Mouse (Mus musculus): ENCODE data around the gene Olfr506. TPM values are rescaled to one million over a fixed set of nuclear protein-coding genes. Genes with fewer than 3 reads are reported as not detected.
"Not testable (repeated sequence)": the region's sequence is repeated elsewhere in the genome, so short reads cannot be mapped to it uniquely, and the experiment has no call there.

The Olfr506 gene
- not detected in 2 replicates for polyA plus RNA-seq (2016; fragmentation: Nextera tagmentation; extraction: Ambion mirVana)

GRCm38 (mm10) chr7:108610487-108610886 is at the start of gene Olfr506:
Gene Olfr506, plus strand, starts transcription at chr7:108610787.
- Histone ChIP-seq H3K36me3 (replicated peaks) (no peaks in the 10 kb centered on the region), H3K9me3 (no peaks in the 10 kb centered on the region), H3K4me1 (no peaks in the 10 kb centered on the region), H3K27me3 (ENCODE audit: poor library complexity, severe bottlenecking) (no peaks in the 10 kb centered on the region), H3K27ac (no peak within 1 kb of the TSS), H3K4me3 (no peak within 1 kb of the TSS)
- DNase-seq (ENCODE audit: extremely low spot score, low spot score): no peak

DNA sequence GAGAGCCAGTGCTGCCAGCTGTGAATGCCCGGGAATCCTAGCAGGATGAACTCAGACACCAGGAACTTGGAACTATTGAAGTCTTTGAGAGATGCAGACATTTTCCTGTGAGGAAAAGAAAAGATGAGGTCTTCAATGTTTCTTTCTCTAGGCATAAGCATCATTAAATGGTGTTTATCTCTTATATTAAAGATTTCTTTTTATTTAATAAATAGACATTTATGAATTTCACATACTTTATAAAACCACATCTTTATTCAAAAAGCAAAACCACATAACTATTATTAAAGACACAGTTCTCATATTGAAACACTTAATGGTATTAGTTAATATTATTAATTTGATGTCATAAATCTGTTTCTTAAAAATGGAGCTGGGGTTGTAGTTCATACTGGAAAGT is 44.9 kb upstream of the Olfr506 start, which contains the start of gene Olfr504:
Gene Olfr504, minus strand, starts transcription at position 101 of the 400 bp plus-strand sequence.
- no peaks in the 10 kb centered on the region for H3K36me3 ChIP-seq (replicated peaks)
- H3K9me3 ChIP-seq: peaks cover 4% of the 10 kb centered on the region; the same call in 1 of the 2 replicates
- 92% methylated on average over 1 of the region's 1 CpGs for WGBS
- no peak within 1 kb of the TSS for H3K27ac ChIP-seq
- H3K4me1 ChIP-seq: no peaks in the 10 kb centered on the region
- DNase-seq (ENCODE audit: extremely low spot score, low spot score): no peak
- H3K27me3 ChIP-seq (ENCODE audit: poor library complexity, severe bottlenecking): no peaks in the 10 kb centered on the region
- H3K4me3 ChIP-seq: no peak within 1 kb of the TSS

- no peaks in the 10 kb centered on the region for H3K27me3 ChIP-seq (ENCODE audit: poor library complexity, severe bottlenecking)
- DNase-seq (ENCODE audit: extremely low spot score, low spot score): no peak
- H3K27ac ChIP-seq: no peak overlapping the region
- 94% methylated on average over 1 of the region's 1 CpGs for WGBS
- no peak overlapping the region for H3K4me3 ChIP-seq
- H3K36me3 ChIP-seq (replicated peaks): no peaks in the 10 kb centered on the region
- H3K4me1 ChIP-seq: no peaks in the 10 kb centered on the region
- H3K9me3 ChIP-seq: no peaks in the 10 kb centered on the region
These were observed 20.8 kb upstream of the Olfr506 start for GRCm38 (mm10) chr7:108589797-108590196.

DNA sequence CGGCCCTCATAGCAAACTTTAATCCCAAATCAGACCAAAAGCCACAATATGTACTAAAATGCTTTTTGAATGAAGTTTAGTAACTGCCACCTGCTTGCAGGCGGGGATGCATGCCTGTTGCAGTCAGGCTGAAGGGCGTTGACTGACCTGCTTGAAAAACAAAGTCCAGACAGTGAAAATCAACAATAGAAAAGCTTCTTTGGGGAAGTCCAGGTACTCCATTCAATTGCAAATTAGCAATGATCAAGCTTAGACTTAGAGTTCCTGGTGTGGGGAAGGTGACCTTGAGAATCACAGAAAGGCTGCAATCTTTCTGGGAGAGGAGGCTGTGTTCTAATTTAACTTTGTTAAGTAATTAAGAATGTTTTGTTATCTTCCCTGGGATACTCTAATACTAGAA is 8.7 kb upstream of the Olfr506 start:
- not testable (repeated sequence) for H3K27ac ChIP-seq; H3K36me3 ChIP-seq (replicated peaks); DNase-seq (ENCODE audit: extremely low spot score, low spot score); H3K9me3 ChIP-seq; H3K27me3 ChIP-seq (ENCODE audit: poor library complexity, severe bottlenecking); H3K4me1 ChIP-seq; H3K4me3 ChIP-seq
- WGBS: 89% methylated on average over 3 of the region's 3 CpGs

DNA sequence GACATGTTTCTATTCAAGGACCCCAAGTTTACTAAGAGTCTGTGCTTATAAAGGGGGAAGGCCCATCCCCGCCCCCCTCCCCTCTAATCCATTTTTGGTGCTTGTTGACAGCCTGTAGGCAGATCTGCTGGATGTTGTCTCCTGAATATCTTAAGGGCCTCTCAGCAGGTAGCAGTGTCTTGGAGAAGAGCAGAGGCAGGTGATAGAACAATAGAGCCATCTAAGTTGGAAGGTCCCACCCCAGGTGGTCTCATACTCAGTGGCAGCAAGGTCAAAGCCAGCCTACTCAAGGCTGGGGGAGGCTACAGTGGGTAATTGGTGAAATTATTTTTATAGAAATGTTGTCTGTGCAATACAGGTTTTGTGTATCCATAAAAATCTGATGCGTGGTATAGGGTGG is 3.5 kb downstream of the Olfr506 start:
- Histone ChIP-seq H3K36me3 (replicated peaks) (no peaks in the 10 kb centered on the region), H3K4me1 (no peaks in the 10 kb centered on the region), H3K4me3 (no peak overlapping the region), H3K27me3 (ENCODE audit: poor library complexity, severe bottlenecking) (no peaks in the 10 kb centered on the region), H3K9me3 (no peaks in the 10 kb centered on the region), H3K27ac (no peak overlapping the region)
- no peak for DNase-seq (ENCODE audit: extremely low spot score, low spot score)
- 96% methylated on average over 2 of the region's 2 CpGs for WGBS

GRCm38 (mm10) chr7:108616781-108617180 is 6.2 kb downstream of the Olfr506 start:
- not testable (repeated sequence) for H3K36me3 ChIP-seq (replicated peaks); H3K4me3 ChIP-seq; H3K9me3 ChIP-seq; H3K27me3 ChIP-seq (ENCODE audit: poor library complexity, severe bottlenecking); H3K4me1 ChIP-seq; DNase-seq (ENCODE audit: extremely low spot score, low spot score); H3K27ac ChIP-seq
- 67% methylated on average over 3 of the region's 3 CpGs for whole genome bisulfite sequencing

- Histone ChIP-seq H3K27me3 (ENCODE audit: poor library complexity, severe bottlenecking) (no peaks in the 10 kb centered on the region), H3K4me1 (no peaks in the 10 kb centered on the region), H3K4me3 (no peak within 1 kb of the TSS), H3K9me3 (no peaks in the 10 kb centered on the region), H3K27ac (no peak within 1 kb of the TSS), H3K36me3 (replicated peaks) (no peaks in the 10 kb centered on the region)
- 93% methylated on average over 2 of the region's 2 CpGs for WGBS
- no peak for DNase-seq (ENCODE audit: extremely low spot score, low spot score)
These were observed 10.9 kb downstream of the Olfr506 start, which contains the start of gene Olfr507 for GRCm38 (mm10) chr7:108621514-108621913. Gene Olfr507, plus strand, starts transcription at chr7:108621814.

GRCm38 (mm10) chr7:108629694-108630093 is 19.1 kb downstream of the Olfr506 start, which contains the start of gene Olfr508:
Gene Olfr508, plus strand, starts transcription at chr7:108629994.
- Histone ChIP-seq H3K4me1 (no peaks in the 10 kb centered on the region), H3K36me3 (replicated peaks) (no peaks in the 10 kb centered on the region), H3K27ac (no peak within 1 kb of the TSS), H3K27me3 (ENCODE audit: poor library complexity, severe bottlenecking) (no peaks in the 10 kb centered on the region), H3K9me3 (no peaks in the 10 kb centered on the region), H3K4me3 (no peak within 1 kb of the TSS)
- DNase-seq (ENCODE audit: extremely low spot score, low spot score): no peak
- WGBS: 91% methylated on average over 3 of the region's 3 CpGs

GRCm38 (mm10) chr7:108651806-108652205 is 41.2 kb downstream of the Olfr506 start, which contains the start of gene Olfr509:
Gene Olfr509, minus strand, starts transcription at chr7:108651906.
- Histone ChIP-seq H3K27ac (no peak within 1 kb of the TSS), H3K4me1 (no peaks in the 10 kb centered on the region), H3K36me3 (replicated peaks) (no peaks in the 10 kb centered on the region), H3K4me3 (no peak within 1 kb of the TSS), H3K27me3 (ENCODE audit: poor library complexity, severe bottlenecking) (no peaks in the 10 kb centered on the region), H3K9me3 (peaks cover 6% of the 10 kb centered on the region; the same call in 1 of the 2 replicates)
- DNase-seq (ENCODE audit: extremely low spot score, low spot score): no peak

- no peaks in the 10 kb centered on the region for H3K36me3 ChIP-seq (replicated peaks)
- H3K27me3 ChIP-seq (ENCODE audit: poor library complexity, severe bottlenecking): no peaks in the 10 kb centered on the region
- H3K4me1 ChIP-seq: no peaks in the 10 kb centered on the region
- H3K9me3 ChIP-seq: no peaks in the 10 kb centered on the region
- no peak overlapping the region for H3K4me3 ChIP-seq
- H3K27ac ChIP-seq: no peak overlapping the region
- no peak for DNase-seq (ENCODE audit: extremely low spot score, low spot score)
- 81% methylated on average over 3 of the region's 3 CpGs for WGBS
These were observed 51.8 kb downstream of the Olfr506 start for GRCm38 (mm10) chr7:108662419-108662818.

Other genes with a start within 250 kb of the Olfr506 start
- gene Olfr494, start 245.5 kb upstream of the Olfr506 start, polyA plus RNA-seq (2016; fragmentation: Nextera tagmentation; extraction: Ambion mirVana): not detected in 2 replicates
- not detected in 2 replicates for gene Olfr495, start 217.6 kb upstream of the Olfr506 start, polyA plus RNA-seq (2016; fragmentation: Nextera tagmentation; extraction: Ambion mirVana)
- not detected in 2 replicates for gene Olfr497, start 190.4 kb upstream of the Olfr506 start, polyA plus RNA-seq (2016; fragmentation: Nextera tagmentation; extraction: Ambion mirVana)
- gene Olfr498, start 145.5 kb upstream of the Olfr506 start, polyA plus RNA-seq (2016; fragmentation: Nextera tagmentation; extraction: Ambion mirVana): not detected in 2 replicates
- gene Olfr502, start 85.7 kb upstream of the Olfr506 start, polyA plus RNA-seq (2016; fragmentation: Nextera tagmentation; extraction: Ambion mirVana): not detected in 2 replicates
- gene Olfr503, start 66.3 kb upstream of the Olfr506 start, polyA plus RNA-seq (2016; fragmentation: Nextera tagmentation; extraction: Ambion mirVana): not detected in 2 replicates
- gene Olfr504, start 45.0 kb upstream of the Olfr506 start, polyA plus RNA-seq (2016; fragmentation: Nextera tagmentation; extraction: Ambion mirVana): not detected in 2 replicates
- not detected in 2 replicates for gene Olfr507, start 11.0 kb downstream of the Olfr506 start, polyA plus RNA-seq (2016; fragmentation: Nextera tagmentation; extraction: Ambion mirVana)
- not detected in 2 replicates for gene Olfr508, start 19.2 kb downstream of the Olfr506 start, polyA plus RNA-seq (2016; fragmentation: Nextera tagmentation; extraction: Ambion mirVana)
- gene Olfr509, start 41.1 kb downstream of the Olfr506 start, polyA plus RNA-seq (2016; fragmentation: Nextera tagmentation; extraction: Ambion mirVana): not detected in 2 replicates
- gene Olfr510, start 55.6 kb downstream of the Olfr506 start, polyA plus RNA-seq (2016; fragmentation: Nextera tagmentation; extraction: Ambion mirVana): not detected in 2 replicates
- not detected in 2 replicates for gene Olfr512, start 102.5 kb downstream of the Olfr506 start, polyA plus RNA-seq (2016; fragmentation: Nextera tagmentation; extraction: Ambion mirVana)
- not detected in 2 replicates for gene Olfr513, start 140.2 kb downstream of the Olfr506 start, polyA plus RNA-seq (2016; fragmentation: Nextera tagmentation; extraction: Ambion mirVana)
- not detected in 2 replicates for gene Olfr514, start 215.2 kb downstream of the Olfr506 start, polyA plus RNA-seq (2016; fragmentation: Nextera tagmentation; extraction: Ambion mirVana)
- gene Olfr516, start 239.7 kb downstream of the Olfr506 start, polyA plus RNA-seq (2016; fragmentation: Nextera tagmentation; extraction: Ambion mirVana): not detected in 2 replicates